Mouse (Mus musculus): ENCODE data around the gene 4931429L15Rik. TPM values are rescaled to one million over a fixed set of nuclear protein-coding genes. Genes with fewer than 3 reads are reported as not detected.
"Not testable (repeated sequence)": the region's sequence is repeated elsewhere in the genome, so short reads cannot be mapped to it uniquely, and the experiment has no call there.

The 4931429L15Rik gene
- total and polyA plus RNA-seq, 2 experiments from 2014 or later = not detected

GRCm38 (mm10) chr9:46345887-46346665 is 26.3 kb upstream of the 4931429L15Rik start:
- 92% methylated on average over 4 of the region's 4 CpGs for WGBS
- no peak overlapping the region for H3K27ac ChIP-seq (ENCODE audit: low read depth, low read length)
- no peak for ATAC-seq

GRCm38 (mm10) chr9:46339051-46339652 is 19.4 kb upstream of the 4931429L15Rik start:
- H3K9ac ChIP-seq = no peak overlapping the region
- ATAC-seq (no peak), DNase-seq (no peak)
- TF ChIP-seq CTCF (IDR thresholded peaks at IDR 0.05; ENCODE audit: low read depth) = no peak
- no peaks in the 10 kb centered on the region for H3K27me3 ChIP-seq (ENCODE audit: insufficient read depth, low read length)
- no peak overlapping the region for H3K4me2 ChIP-seq (ENCODE audit: low read depth)
- 67% methylated on average over 4 of the region's 4 CpGs for WGBS
- no peak overlapping the region for H3K4me3 ChIP-seq (ENCODE audit: low read depth, low read length)
- H3K4me1 ChIP-seq (ENCODE audit: insufficient read depth) = peaks cover 9% of the 10 kb centered on the region
- no peaks in the 10 kb centered on the region for H3K9me3 ChIP-seq (ENCODE audit: low read length)
- no peak overlapping the region for H3K27ac ChIP-seq (ENCODE audit: low read depth, low read length)
- no peaks in the 10 kb centered on the region for H3K36me3 ChIP-seq (ENCODE audit: insufficient read depth)

More at GRCm38 (mm10) chr9:46345887-46346665, 26.3 kb upstream of the 4931429L15Rik start:
- TF ChIP-seq CTCF (IDR thresholded peaks at IDR 0.05; ENCODE audit: low read depth) = no peak
- no peak for DNase-seq
- H3K9me3 ChIP-seq (ENCODE audit: low read length) = no peaks in the 10 kb centered on the region
- no peak overlapping the region for H3K4me2 ChIP-seq (ENCODE audit: low read depth)
- no peaks in the 10 kb centered on the region for H3K27me3 ChIP-seq (ENCODE audit: insufficient read depth, low read length)
- H3K36me3 ChIP-seq (ENCODE audit: insufficient read depth) = no peaks in the 10 kb centered on the region
- no peak overlapping the region for H3K9ac ChIP-seq
- H3K4me1 ChIP-seq (ENCODE audit: insufficient read depth) = peaks cover 7% of the 10 kb centered on the region; the same call in 1 of the 2 replicates
- H3K4me3 ChIP-seq (ENCODE audit: low read depth, low read length) = no peak overlapping the region

GRCm38 (mm10) chr9:46338384-46338783 is 18.6 kb upstream of the 4931429L15Rik start:
- no peak overlapping the region for H3K4me2 ChIP-seq (ENCODE audit: low read depth)
- H3K4me3 ChIP-seq (ENCODE audit: low read depth, low read length) = no peak overlapping the region
- H3K9me3 ChIP-seq (ENCODE audit: low read length) = no peaks in the 10 kb centered on the region
- H3K9ac ChIP-seq = no peak overlapping the region
- H3K27ac ChIP-seq (ENCODE audit: low read depth, low read length) = no peak overlapping the region
- DNase-seq (no peak), ATAC-seq (peak; percentile 65)
- WGBS = 15% methylated on average over 4 of the region's 4 CpGs
- TF ChIP-seq CTCF (IDR thresholded peaks at IDR 0.05; ENCODE audit: low read depth) = no peak
- no peaks in the 10 kb centered on the region for H3K36me3 ChIP-seq (ENCODE audit: insufficient read depth)
- H3K27me3 ChIP-seq (ENCODE audit: insufficient read depth, low read length) = no peaks in the 10 kb centered on the region
- H3K4me1 ChIP-seq (ENCODE audit: insufficient read depth) = peaks cover 9% of the 10 kb centered on the region

GRCm38 (mm10) chr9:46337852-46338291 is 18.1 kb upstream of the 4931429L15Rik start:
- ATAC-seq (peak; percentile 88), DNase-seq (peak; percentile 68)
- Histone ChIP-seq H3K4me3 (ENCODE audit: low read depth, low read length) (no peak overlapping the region), H3K4me1 (ENCODE audit: insufficient read depth) (peaks cover 9% of the 10 kb centered on the region), H3K9ac (no peak overlapping the region), H3K4me2 (ENCODE audit: low read depth) (no peak overlapping the region), H3K9me3 (ENCODE audit: low read length) (no peaks in the 10 kb centered on the region), H3K27ac (ENCODE audit: low read depth, low read length) (0 out of 2 replicates have a peak overlapping the region, but pooled peaks have one; percentile 35), H3K36me3 (ENCODE audit: insufficient read depth) (no peaks in the 10 kb centered on the region), H3K27me3 (ENCODE audit: insufficient read depth, low read length) (no peaks in the 10 kb centered on the region)
- TF ChIP-seq CTCF (IDR thresholded peaks at IDR 0.05; ENCODE audit: low read depth) = no peak
- 9% methylated on average over 3 of the region's 3 CpGs for WGBS

- no peak for TF ChIP-seq CTCF (IDR thresholded peaks at IDR 0.05; ENCODE audit: low read depth)
- no peak for DNase-seq
- H3K27ac ChIP-seq (ENCODE audit: low read depth, low read length) = 0 out of 2 replicates have a peak overlapping the region, but pooled peaks have one; percentile 35
These were observed 17.5 kb upstream of the 4931429L15Rik start for GRCm38 (mm10) chr9:46337331-46337730.

GRCm38 (mm10) chr9:46336294-46336693 is 16.5 kb upstream of the 4931429L15Rik start:
- ATAC-seq; H3K9ac ChIP-seq; H3K36me3 ChIP-seq (ENCODE audit: insufficient read depth); H3K4me3 ChIP-seq (ENCODE audit: low read depth, low read length); H3K4me1 ChIP-seq (ENCODE audit: insufficient read depth); H3K27ac ChIP-seq (ENCODE audit: low read depth, low read length); DNase-seq; H3K4me2 ChIP-seq (ENCODE audit: low read depth); H3K27me3 ChIP-seq (ENCODE audit: insufficient read depth, low read length); H3K9me3 ChIP-seq (ENCODE audit: low read length): not testable (repeated sequence)
- WGBS = 72% methylated on average over 12 of the region's 14 CpGs

More at GRCm38 (mm10) chr9:46337331-46337730, 17.5 kb upstream of the 4931429L15Rik start:
- H3K36me3 ChIP-seq (ENCODE audit: insufficient read depth) = no peaks in the 10 kb centered on the region
- H3K4me2 ChIP-seq (ENCODE audit: low read depth) = no peak overlapping the region
- H3K9ac ChIP-seq = no peak overlapping the region
- no peak overlapping the region for H3K4me3 ChIP-seq (ENCODE audit: low read depth, low read length)
- 31% methylated on average over 7 of the region's 7 CpGs for WGBS
- peaks cover 9% of the 10 kb centered on the region for H3K4me1 ChIP-seq (ENCODE audit: insufficient read depth)
- no peak for ATAC-seq
- no peaks in the 10 kb centered on the region for H3K9me3 ChIP-seq (ENCODE audit: low read length)
- H3K27me3 ChIP-seq (ENCODE audit: insufficient read depth, low read length) = no peaks in the 10 kb centered on the region; the same call in 1 of the 2 replicates

- Histone ChIP-seq H3K36me3 (ENCODE audit: insufficient read depth) (no peaks in the 10 kb centered on the region), H3K9ac (no peak overlapping the region), H3K4me3 (ENCODE audit: low read depth, low read length) (no peak overlapping the region), H3K4me2 (ENCODE audit: low read depth) (no peak overlapping the region), H3K9me3 (ENCODE audit: low read length) (no peaks in the 10 kb centered on the region), H3K27ac (ENCODE audit: low read depth, low read length) (no peak overlapping the region), H3K27me3 (ENCODE audit: insufficient read depth, low read length) (no peaks in the 10 kb centered on the region; the same call in 1 of the 2 replicates), H3K4me1 (ENCODE audit: insufficient read depth) (peaks cover 9% of the 10 kb centered on the region)
- DNase-seq (no peak), ATAC-seq (no peak)
- WGBS = 74% methylated on average over 10 of the region's 10 CpGs
- TF ChIP-seq CTCF (IDR thresholded peaks at IDR 0.05; ENCODE audit: low read depth) = no peak
These were observed 15.7 kb upstream of the 4931429L15Rik start for GRCm38 (mm10) chr9:46335461-46335995.

Measured in forebrain, postnatal 0 days (tissue).